Mouse (Mus musculus): ENCODE measurements at regions not wholly inside any gene's neighbourhood (a gene's known extent, or its start where the extent isn't known, plus 50 kb on each side); places are given as distances from the start of the nearest gene placed in this dataset.

- no peak for TF ChIP-seq POLR2A (IDR thresholded peaks at IDR 0.05; ENCODE audit: low read depth, low read length)
- no peak for TF ChIP-seq CTCF (IDR thresholded peaks at IDR 0.05; ENCODE audit: extremely low read depth, insufficient read depth, insufficient read length, insufficient replicate concordance)
Measured at GRCm38 (mm10) chr1:61205137-61205536, 227.4 kb downstream of the Icos start.
